Mouse (Mus musculus) kidney, adult 2 months (tissue): Measurements from ENCODE around the gene Ccdc84.

Experiments
- CTCF ChIP-seq: fragments of 200-500 bp; conservative IDR thresholded peaks from 2 replicates; pipeline ENCODE4 v1.5.1; 2011; ENCODE audit warnings: low read depth, mild to moderate bottlenecking, control low read depth, low read length, moderate library complexity, mixed read lengths; ENCODE audit not compliant: insufficient read depth, insufficient read length
- POLR2A ChIP-seq: fragments of 200-500 bp; IDR thresholded peaks from one replicate; pipeline ENCODE4 v1.6.1; 2011; ENCODE audit warnings: low read depth, low read length, control low read depth

DNA sequence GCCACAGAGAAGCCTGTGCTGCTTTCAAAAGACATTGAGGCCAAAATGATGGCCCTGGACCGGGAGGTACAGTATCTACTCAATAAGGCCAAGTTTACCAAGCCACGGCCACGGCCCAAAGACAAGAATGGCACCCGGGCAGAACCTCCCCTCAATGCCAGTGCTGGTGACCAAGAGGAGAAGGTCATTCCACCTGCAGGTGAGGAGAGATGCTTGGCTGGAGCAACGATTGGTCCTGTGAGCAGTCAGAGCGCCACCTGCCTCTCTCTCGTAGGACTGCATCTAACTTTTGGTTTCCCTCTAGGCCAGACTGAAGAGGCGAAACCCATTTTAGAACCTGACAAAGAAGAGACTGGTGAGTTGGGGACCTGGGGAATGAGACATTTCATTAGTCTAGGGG lies 29.1 kb downstream of the Ccdc84 start:
- no peak for TF ChIP-seq POLR2A
- peak; percentile 83 for TF ChIP-seq CTCF
